Mouse (Mus musculus) G1E (cell line): ENCODE measurements at regions not wholly inside any gene's neighbourhood (a gene's known extent, or its start where the extent isn't known, plus 50 kb on each side); places are given as distances from the start of the nearest gene placed in this dataset.

Source experiments
- CTCF ChIP-seq: IDR thresholded peaks from 2 replicates; pipeline ENCODE4 v1.5.1; 2012; ENCODE audit warnings: low read depth, low read length, inconsistent platforms, mixed read lengths
- GATA1 ChIP-seq: IDR thresholded peaks from 2 replicates; pipeline ENCODE4 v1.6.1; 2012; ENCODE audit warnings: borderline replicate concordance, low read length, inconsistent platforms, mixed read lengths
- GATA2 ChIP-seq: IDR thresholded peaks from 2 replicates; pipeline ENCODE4 v1.6.1; 2012; ENCODE audit warnings: low read depth, low read length, inconsistent platforms, borderline replicate concordance
- POLR2AphosphoS5 ChIP-seq: IDR thresholded peaks from 2 replicates; pipeline ENCODE4 v1.6.1; 2012; ENCODE audit warnings: low read depth, low read length, inconsistent platforms; ENCODE audit not compliant: insufficient replicate concordance
- TAL1 ChIP-seq: conservative IDR thresholded peaks from 2 replicates; pipeline ENCODE4 v1.6.1; 2012; ENCODE audit warnings: low read depth, low read length, inconsistent platforms, mixed read lengths

DNA sequence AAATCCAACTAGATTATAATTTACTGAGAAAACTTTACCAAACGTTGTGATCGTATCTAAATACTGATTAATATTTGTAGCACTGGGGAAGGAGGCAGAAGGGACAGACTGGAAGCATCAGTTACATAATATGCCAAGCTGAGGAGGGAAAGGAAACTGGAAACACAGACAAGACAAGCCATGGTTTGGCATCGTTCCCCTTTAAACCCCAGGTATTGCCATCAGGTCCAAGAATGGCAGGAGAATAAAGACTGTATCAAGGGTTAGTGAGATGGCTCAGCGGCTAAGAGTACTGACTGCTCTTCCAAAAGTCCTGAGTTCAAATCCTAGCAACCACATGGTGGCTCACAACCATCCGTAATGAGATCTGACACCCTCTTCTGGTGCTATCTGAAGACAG is 92.1 kb downstream of the Gm21962 start:
- TF ChIP-seq CTCF (no peak), GATA1 (no peak), TAL1 (no peak), POLR2AphosphoS5 (no peak), GATA2 (no peak)
